Mouse (Mus musculus) lung, postnatal 0 days (tissue): ENCODE measurements around the gene Arhgap30. TPM values are rescaled to one million over a fixed set of nuclear protein-coding genes. Genes with fewer than 3 reads are reported as not detected.

ENCODE experiments used
- ATAC-seq: fragments of 200-750 bp; cut with Nextera tagmentation; 2 replicates; pipeline ENCODE4 v1.8.0; 2017; ENCODE audit warnings: moderate library complexity
- DNase-seq: peaks from one replicate; pipeline ENCODE4 v3.0.0-alpha.2; 2016; ENCODE audit warnings: low spot score
- H3K27ac ChIP-seq: fragments of 300-500 bp; sonication (generic); 2 replicates; pipeline ENCODE4 v1.5.1; 2014; ENCODE audit warnings: antibody characterized with exemption, mild to moderate bottlenecking, low read length, mixed read lengths
- H3K27me3 ChIP-seq: fragments of 300-500 bp; sonication (generic); replicated peaks from 2 replicates; pipeline ENCODE4 v1.6.1; 2014; ENCODE audit warnings: low read length, mixed read lengths; ENCODE audit not compliant: insufficient read depth
- H3K36me3 ChIP-seq: fragments of 300-500 bp; sonication (generic); 2 replicates; pipeline ENCODE4 v1.6.1; 2014; ENCODE audit warnings: low read length, mixed read lengths; ENCODE audit not compliant: insufficient read depth
- H3K4me1 ChIP-seq: fragments of 300-500 bp; sonication (generic); 2 replicates; pipeline ENCODE4 v1.6.1; 2014; ENCODE audit warnings: antibody characterized with exemption, low read depth, low read length, mixed read lengths; ENCODE audit not compliant: insufficient read depth
- H3K4me2 ChIP-seq: fragments of 300-500 bp; sonication (generic); replicated peaks from 2 replicates; pipeline ENCODE4 v1.6.1; 2014; ENCODE audit warnings: low read depth, mild to moderate bottlenecking, low read length, moderate library complexity, mixed read lengths
- H3K4me3 ChIP-seq: fragments of 300-500 bp; sonication (generic); 2 replicates; pipeline ENCODE4 v1.5.1; 2014; ENCODE audit warnings: low read depth, low read length
- H3K9ac ChIP-seq: fragments of 300-500 bp; sonication (generic); replicated peaks from 2 replicates; pipeline ENCODE4 v1.6.1; 2014; ENCODE audit warnings: low read depth, mild to moderate bottlenecking
- H3K9me3 ChIP-seq: fragments of 300-500 bp; sonication (generic); 2 replicates; pipeline ENCODE4 v1.6.1; 2016; ENCODE audit warnings: low read length, mixed read lengths
- CTCF ChIP-seq: IDR thresholded peaks from 2 replicates; pipeline ENCODE4 v1.5.1; 2016; ENCODE audit warnings: antibody characterized with exemption, mild to moderate bottlenecking
- EP300 ChIP-seq: IDR thresholded peaks from 2 replicates; pipeline ENCODE4 v1.6.1; 2016; ENCODE audit warnings: antibody characterized with exemption, mild to moderate bottlenecking, control low read depth
- WGBS: fragments of 180-500 bp; shearing (Covaris S2); extraction: QIAGEN DNeasy Blood & Tissue Kit; methylation state at CpG from one replicate; pipeline ENCODE4 v1.1.7; 2014; 5-methylcytosine and 5-hydroxymethylcytosine counted together
- polyA plus RNA-seq: library from polyadenylated mRNA; unstranded; fragments of >200 nt; fragmentation: Nextera tagmentation; extraction: Ambion mirVana; gene quantifications from 2 replicates; pipeline ENCODE4 v1.2.1, GENCODE M21; 2015

Arhgap30 gene
- polyA plus RNA-seq, 1 experiment from 2014 or later, result 3.5 TPM

DNA sequence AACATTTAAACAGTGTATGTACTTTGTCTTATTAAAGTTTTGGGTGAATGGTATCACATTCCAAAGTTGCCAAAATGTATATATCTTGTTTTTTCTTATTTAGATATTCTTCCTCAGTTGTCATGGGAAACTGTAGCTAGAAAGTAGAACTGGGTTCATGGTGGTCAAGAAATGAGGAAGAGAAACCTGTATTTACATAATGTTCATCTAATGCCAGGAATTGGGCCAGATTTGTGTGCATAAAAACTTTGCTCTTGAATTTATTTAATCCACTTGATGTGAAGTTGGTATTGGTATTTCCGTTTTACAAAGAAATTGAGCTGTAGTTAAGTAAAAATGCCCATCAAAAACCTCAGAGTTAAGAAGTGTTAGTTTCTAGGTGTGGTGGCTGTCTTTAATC, 21.5 kb downstream of the Arhgap30 start:
- Histone ChIP-seq H3K4me3 (no peak overlapping the region), H3K36me3 (no peaks in the 10 kb centered on the region), H3K4me2 (no peak overlapping the region), H3K27me3 (no peaks in the 10 kb centered on the region), H3K27ac (no peak overlapping the region), H3K9me3 (no peaks in the 10 kb centered on the region), H3K9ac (no peak overlapping the region), H3K4me1 (no peaks in the 10 kb centered on the region; the same call in 1 of the 2 replicates)
- DNase-seq (peak; percentile 31), ATAC-seq (no peak)
- no peak for TF ChIP-seq EP300
- 74% methylated on average over 1 of the region's 1 CpGs for WGBS

DNA sequence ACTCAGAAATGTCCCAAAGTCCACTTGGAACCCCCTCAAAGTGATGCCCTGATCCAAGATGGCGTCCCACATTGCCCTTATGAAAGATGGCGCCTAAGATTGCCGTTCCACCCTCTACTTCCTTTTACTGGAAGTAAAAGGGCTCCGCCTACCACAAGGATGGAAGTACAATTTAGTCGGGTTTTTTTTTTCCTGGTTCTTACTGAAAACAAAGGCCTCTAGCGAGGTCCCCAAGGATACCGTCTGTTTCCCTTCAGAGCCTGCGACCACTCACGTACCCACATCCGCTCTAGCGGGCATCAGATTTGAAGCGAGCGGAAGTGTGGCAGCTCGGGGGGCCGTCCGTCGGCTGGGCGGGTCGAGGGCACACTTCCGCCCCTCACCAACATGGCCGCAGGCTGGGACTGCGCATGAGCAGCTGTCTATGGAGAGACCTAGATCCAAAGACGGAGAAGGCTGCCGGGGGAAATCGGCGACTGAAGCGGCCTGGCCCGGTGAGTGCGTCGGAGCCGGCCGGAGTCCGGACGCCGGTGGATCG, 22.3 kb downstream of the Arhgap30 start, which contains the start of gene Usf1:
Gene Usf1, plus strand, starts transcription at position 367 of the 538 bp plus-strand sequence.
- Histone ChIP-seq H3K9ac (peak within 1 kb of the TSS; percentile 94), H3K27ac (peak within 1 kb of the TSS; percentile 84), H3K4me3 (peak within 1 kb of the TSS; percentile 96), H3K4me1 (no peaks in the 10 kb centered on the region; the same call in 1 of the 2 replicates), H3K9me3 (no peaks in the 10 kb centered on the region), H3K4me2 (peak within 1 kb of the TSS; percentile 71), H3K27me3 (no peaks in the 10 kb centered on the region), H3K36me3 (no peaks in the 10 kb centered on the region; the same call in 1 of the 2 replicates)
- 5% methylated on average over 36 of the region's 36 CpGs for WGBS
- peak; percentile 99 for ATAC-seq
- peak; percentile 98 for DNase-seq
- TF ChIP-seq EP300 (peak; percentile 80), CTCF (peak; percentile 21; the same call in 1 of the 2 replicates)

DNA sequence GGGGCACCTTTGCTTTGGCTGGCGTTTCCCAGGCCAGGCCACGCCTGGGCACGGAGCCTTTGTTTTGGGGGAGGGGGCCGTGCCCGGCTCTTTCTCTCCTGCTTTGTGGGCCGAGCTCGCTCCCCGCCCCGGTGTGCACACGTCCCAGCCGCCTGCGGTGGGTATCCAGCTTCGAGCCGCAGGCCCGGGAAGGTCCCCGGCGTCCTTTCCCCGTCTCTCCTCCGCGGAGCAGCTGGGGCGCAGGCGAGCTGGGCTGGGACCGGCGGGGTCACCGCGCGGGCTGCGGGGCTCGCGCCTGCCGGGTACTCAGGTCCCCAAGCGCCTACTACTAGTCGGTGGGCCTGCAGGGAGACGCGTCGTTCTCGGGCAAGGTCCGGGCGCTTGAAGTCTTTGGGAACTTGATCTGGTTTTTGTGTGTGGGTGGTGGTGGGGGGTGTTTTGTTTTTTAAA, 22.8 kb downstream of the Arhgap30 start:
- Histone ChIP-seq H3K9me3 (no peaks in the 10 kb centered on the region), H3K4me3 (peak overlapping the region; percentile 96), H3K4me2 (peak overlapping the region; percentile 71), H3K27ac (peak overlapping the region; percentile 84), H3K27me3 (no peaks in the 10 kb centered on the region), H3K4me1 (no peaks in the 10 kb centered on the region; the same call in 1 of the 2 replicates), H3K36me3 (no peaks in the 10 kb centered on the region; the same call in 1 of the 2 replicates), H3K9ac (peak overlapping the region; percentile 94)
- WGBS, result 3% methylated on average over 28 of the region's 39 CpGs
- ATAC-seq, result peak; percentile 74
- TF ChIP-seq EP300 (no peak), CTCF (no peak)
- DNase-seq, result no peak

DNA sequence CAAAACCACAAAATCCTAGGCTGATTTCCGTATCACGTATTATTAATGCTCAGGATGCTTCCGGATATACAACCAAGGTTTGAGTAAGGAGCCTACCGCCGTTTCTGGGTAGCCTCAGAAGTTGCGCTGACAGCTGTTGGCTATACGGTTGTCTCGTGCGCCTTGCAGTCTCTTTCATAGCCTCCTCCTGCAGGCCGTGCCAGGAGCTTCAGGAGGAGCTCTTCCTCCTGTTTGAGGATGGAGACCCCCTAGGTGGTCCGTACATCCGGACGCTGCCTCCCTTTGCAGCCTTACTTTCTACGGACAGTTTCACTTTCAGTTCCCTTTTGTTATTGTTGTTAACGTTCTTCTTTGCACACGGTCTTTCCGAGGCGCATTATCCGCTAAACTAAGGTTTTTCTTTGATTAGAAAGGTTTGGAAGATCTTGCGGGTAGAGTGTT, 23.3 kb downstream of the Arhgap30 start:
- Histone ChIP-seq H3K27me3 (no peaks in the 10 kb centered on the region), H3K36me3 (no peaks in the 10 kb centered on the region; the same call in 1 of the 2 replicates), H3K4me3 (peak overlapping the region; percentile 96), H3K9ac (peak overlapping the region; percentile 94), H3K4me1 (no peaks in the 10 kb centered on the region; the same call in 1 of the 2 replicates), H3K27ac (peak overlapping the region; percentile 84), H3K4me2 (peak overlapping the region; percentile 71), H3K9me3 (no peaks in the 10 kb centered on the region)
- DNase-seq (peak; percentile 66), ATAC-seq (peak; percentile 8; the same call in 1 of the 2 replicates)
- TF ChIP-seq CTCF (peak; percentile 35), EP300 (no peak)
- WGBS, result 1% methylated on average over 20 of the region's 20 CpGs

DNA sequence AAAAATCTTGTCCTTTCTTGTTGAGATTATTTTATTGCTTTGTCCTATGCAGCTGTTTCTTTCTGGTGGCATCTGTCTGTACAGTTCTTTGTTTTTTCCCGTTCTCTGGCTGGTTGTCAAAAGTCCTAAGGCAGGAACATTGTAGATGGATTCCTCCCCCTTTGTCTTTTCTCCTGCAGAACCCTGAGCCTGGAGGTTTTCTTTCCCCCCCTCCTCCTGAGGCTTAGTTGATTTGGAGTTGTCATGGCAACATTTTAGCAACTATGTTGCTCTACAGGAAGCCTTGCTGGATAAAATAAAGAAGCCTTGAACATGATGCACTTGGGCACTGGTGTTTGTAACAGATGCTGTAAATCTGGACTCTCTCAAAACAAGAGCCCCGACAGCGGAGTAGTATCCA, 23.7 kb downstream of the Arhgap30 start:
- no peaks in the 10 kb centered on the region; the same call in 1 of the 2 replicates for H3K4me1 ChIP-seq
- no peaks in the 10 kb centered on the region for H3K27me3 ChIP-seq
- peak overlapping the region; percentile 94 for H3K9ac ChIP-seq
- H3K4me2 ChIP-seq, result peak overlapping the region; percentile 71
- DNase-seq, result peak; percentile 72
- 43% methylated on average over 3 of the region's 3 CpGs for WGBS
- ATAC-seq, result no peak
- 0 out of 2 replicates have a peak, but pooled peaks have one; percentile 14 for TF ChIP-seq EP300
- no peak for TF ChIP-seq CTCF
- peak overlapping the region; percentile 96 for H3K4me3 ChIP-seq
- no peaks in the 10 kb centered on the region; the same call in 1 of the 2 replicates for H3K36me3 ChIP-seq
- no peaks in the 10 kb centered on the region for H3K9me3 ChIP-seq
- peak overlapping the region; percentile 84 for H3K27ac ChIP-seq

DNA sequence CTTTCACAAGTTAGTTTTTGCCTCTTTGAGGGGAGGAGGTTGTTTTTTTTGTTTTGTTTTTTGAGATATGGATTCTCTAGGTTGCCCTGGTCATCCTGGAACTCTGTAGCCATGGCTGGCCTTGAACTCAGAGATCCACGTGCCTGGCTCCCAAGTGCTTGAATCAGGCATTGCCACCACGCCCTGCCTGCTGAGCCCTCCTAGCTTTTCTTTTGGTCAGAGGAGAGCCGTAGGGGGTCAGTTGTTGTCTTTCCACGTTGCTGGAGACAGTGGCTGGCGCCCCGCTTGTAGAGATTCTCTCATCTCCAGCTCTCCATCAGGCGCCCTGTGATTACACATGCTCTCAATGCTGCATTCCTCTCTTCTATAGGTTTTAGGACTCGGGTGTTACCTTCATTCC, 24.9 kb downstream of the Arhgap30 start:
- no peak overlapping the region for H3K9ac ChIP-seq
- H3K27ac ChIP-seq, result no peak overlapping the region
- H3K4me2 ChIP-seq, result no peak overlapping the region
- DNase-seq (no peak), ATAC-seq (no peak)
- no peak overlapping the region for H3K4me3 ChIP-seq
- 77% methylated on average over 8 of the region's 8 CpGs for WGBS
- no peaks in the 10 kb centered on the region for H3K9me3 ChIP-seq
- no peak for TF ChIP-seq CTCF
- TF ChIP-seq EP300, result no peak
- no peaks in the 10 kb centered on the region for H3K27me3 ChIP-seq
- no peaks in the 10 kb centered on the region; the same call in 1 of the 2 replicates for H3K36me3 ChIP-seq
- no peaks in the 10 kb centered on the region; the same call in 1 of the 2 replicates for H3K4me1 ChIP-seq
